ENCODE assay signal across 8 mouse cellular contexts in the genomic region with DNA sequence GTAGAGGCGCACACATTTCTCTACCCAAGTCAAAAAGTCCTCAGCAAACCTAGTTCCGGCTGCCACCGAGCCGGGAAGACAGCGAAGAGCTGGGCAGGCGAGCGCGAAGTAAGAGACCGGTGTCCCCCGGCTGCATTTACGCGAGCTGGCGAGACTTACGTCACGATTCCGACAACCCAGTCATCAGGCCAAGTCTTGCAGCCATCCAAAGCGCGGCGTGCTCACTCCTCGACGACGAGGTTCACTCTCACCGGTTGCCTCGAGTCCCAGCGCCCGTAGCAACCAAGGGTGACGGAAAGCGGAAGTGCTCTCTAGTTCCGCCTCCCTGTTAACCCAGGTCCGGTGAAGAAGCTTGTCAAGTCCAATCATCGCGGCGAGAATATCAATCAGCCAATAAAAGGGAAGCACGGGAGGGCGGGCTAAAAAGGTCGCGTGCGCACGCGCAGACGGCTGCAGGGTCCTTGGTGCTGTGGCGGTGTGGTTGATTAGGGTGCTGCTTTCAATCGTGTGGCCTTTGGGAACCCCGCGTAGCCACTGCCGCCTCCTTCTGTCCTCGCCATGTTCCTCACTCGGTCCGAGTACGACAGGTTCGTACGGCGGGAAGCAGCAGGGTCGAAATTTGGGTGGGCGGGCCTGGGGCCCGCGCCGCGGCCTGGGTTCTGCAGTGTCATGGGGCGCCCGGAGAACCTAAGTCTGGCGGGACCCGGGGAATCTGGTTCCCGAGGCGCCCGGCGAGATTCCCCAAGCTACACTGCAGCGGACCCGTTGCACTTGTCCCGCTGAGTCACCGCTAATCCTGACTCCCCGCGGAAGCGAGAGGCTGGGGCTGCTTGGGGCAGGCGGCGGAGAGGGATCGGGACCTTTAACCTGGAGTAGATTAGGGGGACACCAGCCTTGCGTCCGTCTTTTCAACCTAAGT. TPM values are rescaled to one million over a fixed set of nuclear protein-coding genes. Genes with fewer than 3 reads are reported as not detected.
DNase-seq lines count a peak whose midpoint lies in the region; ATAC-seq lines count a peak whose summit lies in the region.

A gene (plus strand): TSS at position 208 of the 919 bp plus-strand sequence.

- H3K9ac ChIP-seq in hindbrain, embryonic 16.5 days (ENCODE audit: low read depth, low read length) = peak within 1 kb of the TSS; percentile 88

- peaks cover 3% of the 10 kb centered on the region; the same call in 1 of the 2 replicates for H3K36me3 ChIP-seq in hindbrain, embryonic 16.5 days (ENCODE audit: control insufficient read depth, insufficient read depth, low read length)
- H3K36me3 ChIP-seq in macrophage (ENCODE audit: inconsistent target) = peaks cover 7% of the 10 kb centered on the region; the same call in 1 of the 2 replicates

- H3K79me2 ChIP-seq in macrophage (ENCODE audit: inconsistent target) = peaks cover 49% of the 10 kb centered on the region

- H3K4me2 ChIP-seq in hindbrain, embryonic 16.5 days (ENCODE audit: low read length) = peak within 1 kb of the TSS; percentile 71

- H3K4me1 ChIP-seq in hindbrain, embryonic 16.5 days (ENCODE audit: control insufficient read depth, insufficient read depth, low read depth, low read length) = peaks cover 21% of the 10 kb centered on the region

- 0 out of 2 replicates have a peak within 1 kb of the TSS, but pooled peaks have one; percentile 39 for H3K27ac ChIP-seq in hindbrain, embryonic 16.5 days (ENCODE audit: low read depth, low read length)
- peak within 1 kb of the TSS; percentile 61 for H3K27ac ChIP-seq in macrophage

- peak within 1 kb of the TSS; percentile 96 for H3K4me3 ChIP-seq in hindbrain, embryonic 16.5 days (ENCODE audit: low read length)
- H3K4me3 ChIP-seq in macrophage (ENCODE audit: inconsistent target) = peak within 1 kb of the TSS; percentile 94

- no peaks in the 10 kb centered on the region for H3K27me3 ChIP-seq in hindbrain, embryonic 16.5 days (replicated peaks; ENCODE audit: control insufficient read depth, insufficient read depth, low read length)

- no peaks in the 10 kb centered on the region for H3K9me3 ChIP-seq in hindbrain, embryonic 16.5 days (ENCODE audit: control insufficient read depth, low read length)

- under 1% methylated on average over 77 of the region's 79 CpGs for WGBS in hindbrain, embryonic 16.5 days
- WGBS in macrophage (ENCODE audit: missing documents) = 1% methylated on average over 79 of the region's 79 CpGs

- peak; percentile 98 for DNase-seq in WW6 (ENCODE audit: low read depth, low spot score)
- DNase-seq in cerebellum, postnatal 4 days (ENCODE audit: low spot score in 2 of 2) = peak; percentile 91 to 95
- DNase-seq in gastrocnemius, adult 18-20 months (ENCODE audit: low spot score) = peak; percentile 95
- DNase-seq in left cerebral cortex, adult 18-20 months (ENCODE audit: low spot score in 2 of 2) = peak; percentile 88 to 96
- peak; percentile 96 for DNase-seq in right cerebral cortex, adult 18-20 months
- DNase-seq in urinary bladder, postnatal 10 days (ENCODE audit: low spot score) = peak; percentile 73

- ATAC-seq in hindbrain, embryonic 16.5 days = peak; percentile 100

RNA-seq across cellular contexts. Expression of the gene that starts here (rescaled TPM):
- total RNA-seq in gastrocnemius, adult 18-20 months (2021) = 10 to 100 TPM; 50.6 to 56.2 TPM
- 235 and 246 TPM in 2 replicates for polyA plus RNA-seq in hindbrain, embryonic 16.5 days (2015; fragmentation: Nextera tagmentation; extraction: Ambion mirVana)
- total RNA-seq in left cerebral cortex, adult 18-20 months (2021) = 10 to 100 TPM; 68.9 to 76.7 TPM
- total RNA-seq in macrophage (2018; cell fraction: chromatin; rRNA removed) = 10 to 100 TPM in 21 of 26 experiments, 1 to 10 TPM in 5; 3.3 to 39.8 (median 21.6) TPM
- total RNA-seq in macrophage (2018; cell fraction: cytosol; rRNA removed) = 100 to 1,000 TPM in 13 of 26 experiments, 10 to 100 TPM in 13; 67.4 to 197 (median 110) TPM
- 10 to 100 TPM; 13.8 to 96.6 (median 42.6) TPM for total RNA-seq in macrophage (2018; cell fraction: nucleus; rRNA removed)
- 106 to 127 TPM (median 113 TPM) in 3 replicates for polyA plus RNA-seq in macrophage (2018)

Comparison
In these comparisons a context has a peak if more than half of its experiments do, and no peak if none do; other contexts are left out.
1. Peak in every context shown above with its lines: DNase-seq, ATAC-seq, H3K4me3 ChIP-seq and H3K27ac ChIP-seq.